Mouse (Mus musculus) small intestine, adult 2 months (tissue): ENCODE data around the gene Scamp2.

Experiments
- CTCF ChIP-seq: fragments of 200-500 bp; IDR thresholded peaks from 2 replicates; pipeline ENCODE4 v1.5.1; 2012; ENCODE audit warnings: low read depth, mild to moderate bottlenecking, control low read depth, inconsistent platforms, low read length, moderate library complexity, mixed read lengths; ENCODE audit not compliant: insufficient replicate concordance, insufficient read length; ENCODE audit errors: extremely low read depth
- POLR2A ChIP-seq: fragments of 200-500 bp; IDR thresholded peaks from 2 replicates; pipeline ENCODE4 v1.6.1; 2012; ENCODE audit warnings: low read depth, mild to moderate bottlenecking, control low read depth, inconsistent platforms, low read length, moderate library complexity

DNA sequence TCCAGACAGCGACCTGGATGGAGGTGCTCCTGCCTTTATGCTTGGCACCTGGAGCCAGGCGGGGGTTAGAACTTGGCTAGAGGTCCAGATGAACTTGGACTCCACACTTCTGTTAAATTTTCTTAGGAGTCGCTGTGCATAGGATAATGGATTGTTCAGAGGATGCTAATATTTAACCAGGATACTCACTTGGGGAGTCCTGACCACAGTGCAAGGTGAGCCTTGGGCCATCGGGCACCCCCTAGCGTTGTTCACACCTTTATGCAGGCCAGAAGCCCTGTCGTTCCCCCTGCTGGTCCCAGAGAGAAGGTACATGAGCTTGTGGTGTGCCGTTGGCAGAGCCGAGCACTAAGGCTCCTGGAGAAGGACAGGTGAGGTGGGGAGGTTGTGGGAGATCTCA lies 6.1 kb downstream of the Scamp2 start:
- TF ChIP-seq POLR2A (no peak), CTCF (peak; percentile 68; the same call in 1 of the 2 replicates)
